Mouse (Mus musculus) megakaryocyte, embryonic 14.5 days (primary cell): ENCODE results near the gene Cyb5d1.

Experiments used
- FLI1 ChIP-seq: IDR thresholded peaks from 2 replicates; pipeline ENCODE4 v1.6.1; 2012; ENCODE audit warnings: low read length, inconsistent platforms, mixed read lengths
- GATA1 ChIP-seq: IDR thresholded peaks from 3 replicates; pipeline ENCODE4 v1.6.1; 2012; ENCODE audit warnings: mixed read lengths, low read length, inconsistent platforms, borderline replicate concordance

- TF ChIP-seq GATA1 (no peak), FLI1 (no peak)
These were observed 26.0 kb downstream of the Cyb5d1 start, which contains the start of gene Chd3 for GRCm38 (mm10) chr11:69369215-69369989.
